Mouse (Mus musculus) embryonic facial prominence, embryonic 10.5 days (tissue): ENCODE results near the gene Zdhhc21. TPM values are rescaled to one million over a fixed set of nuclear protein-coding genes. Genes with fewer than 3 reads are reported as not detected.

Experiments
- polyA plus RNA-seq: library from polyadenylated mRNA; unstranded; fragments of >200 nt; fragmentation: Nextera tagmentation; extraction: Ambion mirVana; gene quantifications from 2 replicates; pipeline ENCODE4 v1.2.1, GENCODE M21; 2016

The Zdhhc21 gene
- polyA plus RNA-seq, 1 experiment from 2014 or later, result 13.5 TPM

Other genes starting within 250 kb of the Zdhhc21 start
- 17.3 and 26.7 TPM in 2 replicates for gene Nfib, start 154.2 kb downstream of the Zdhhc21 start, polyA plus RNA-seq
- 0.14 TPM in 1 of 2 replicates, not detected in the other for gene Cer1, start 25.2 kb upstream of the Zdhhc21 start, polyA plus RNA-seq
- 15.0 and 15.5 TPM in 2 replicates for gene Frem1, start 192.4 kb upstream of the Zdhhc21 start, polyA plus RNA-seq